8 mouse cellular contexts compared by ENCODE assay signal in genomic region chr5:35056604-35057432, GRCm38 (mm10). TPM values are rescaled to one million over a fixed set of nuclear protein-coding genes. Genes with fewer than 3 reads are reported as not detected.
DNase-seq lines count a peak whose midpoint lies in the region; ATAC-seq lines count a peak whose summit lies in the region.

Gene Dok7 (plus strand): TSS chr5:35056766.

- H3K9ac ChIP-seq in lung, embryonic 16.5 days (ENCODE audit: low read length): peak within 1 kb of the TSS; percentile 70

- H3K9me3 ChIP-seq in lung, embryonic 16.5 days (ENCODE audit: control insufficient read depth, low read length): no peaks in the 10 kb centered on the region

- under 1% methylated on average over 57 of the region's 74 CpGs for WGBS in lung, embryonic 16.5 days

- no peaks in the 10 kb centered on the region for H3K36me3 ChIP-seq in lung, embryonic 16.5 days (ENCODE audit: control insufficient read depth, insufficient read depth, low read length)

- H3K4me2 ChIP-seq in lung, embryonic 16.5 days (ENCODE audit: low read depth, low read length): peak within 1 kb of the TSS; percentile 97

- peaks cover 16% of the 10 kb centered on the region for H3K4me1 ChIP-seq in lung, embryonic 16.5 days (replicated peaks; ENCODE audit: control insufficient read depth, insufficient read depth, low read length)

- peak; percentile 31 for ATAC-seq in frontal cortex, adult (ENCODE audit: low TSS enrichment)
- peak; percentile 88 for ATAC-seq in lung, embryonic 16.5 days (ENCODE audit: low read depth)

- peaks cover 16% of the 10 kb centered on the region for H3K27me3 ChIP-seq in lung, embryonic 16.5 days (ENCODE audit: control insufficient read depth, insufficient read depth, low read depth, low read length)

- DNase-seq in ES-CJ7 (ENCODE audit: low read depth, low spot score): peak; percentile 30
- peak; percentile 50 to 61 for DNase-seq in cerebellum, adult 18-20 months
- peak; percentile 74 for DNase-seq in heart, postnatal 4 days
- peak; percentile 64 to 74 for DNase-seq in layer of hippocampus, postnatal 10 days (ENCODE audit: low spot score in 2 of 2)
- DNase-seq in right cerebral cortex, adult 18-20 months: peak; percentile 65
- no peak for DNase-seq in urinary bladder, postnatal 25 days (ENCODE audit: low spot score)

- H3K4me3 ChIP-seq in lung, embryonic 16.5 days (ENCODE audit: low read length): peak within 1 kb of the TSS; percentile 52

- H3K27ac ChIP-seq in lung, embryonic 16.5 days (ENCODE audit: low read length): peak within 1 kb of the TSS; percentile 14; the same call in 1 of the 2 replicates

RNA-seq across cellular contexts. Expression of gene Dok7, which starts in this region (rescaled TPM):
- total RNA-seq in heart, postnatal 4 days (2021): 10 to 100 TPM; 28.1 to 28.5 TPM
- 10 to 100 TPM; 16.6 to 20.5 TPM for total RNA-seq in layer of hippocampus, postnatal 10 days (2021)
- 2.5 TPM in 2 replicates for polyA plus RNA-seq in lung, embryonic 16.5 days (2015; fragmentation: Nextera tagmentation; extraction: Ambion mirVana)
